Mouse (Mus musculus): ENCODE results near the gene Smarcb1. TPM values are rescaled to one million over a fixed set of nuclear protein-coding genes. Genes with fewer than 3 reads are reported as not detected.

Smarcb1 gene
- polyA plus RNA-seq, 1 experiment from 2014 or later: 253 TPM

Other genes starting within 250 kb of the Smarcb1 start
- gene Cabin1, start 157.3 kb downstream of the Smarcb1 start, polyA plus RNA-seq (2014; fragmentation: Nextera tagmentation; extraction: Ambion mirVana): 32.0 and 40.5 TPM in 2 replicates
- gene Ddt, start 148.2 kb downstream of the Smarcb1 start, polyA plus RNA-seq (2014; fragmentation: Nextera tagmentation; extraction: Ambion mirVana): 65.1 and 79.7 TPM in 2 replicates
- gene Gm20441, start 140.7 kb downstream of the Smarcb1 start, polyA plus RNA-seq (2014; fragmentation: Nextera tagmentation; extraction: Ambion mirVana): 0.34 TPM in 1 of 2 replicates, not detected in the other
- 0.67 and 1.2 TPM in 2 replicates for gene Gstt3, start 140.2 kb downstream of the Smarcb1 start, polyA plus RNA-seq (2014; fragmentation: Nextera tagmentation; extraction: Ambion mirVana)
- gene Gstt1, start 123.0 kb downstream of the Smarcb1 start, polyA plus RNA-seq (2014; fragmentation: Nextera tagmentation; extraction: Ambion mirVana): 11.5 and 13.0 TPM in 2 replicates
- not detected in 2 replicates for gene Gstt4, start 99.1 kb downstream of the Smarcb1 start, polyA plus RNA-seq (2014; fragmentation: Nextera tagmentation; extraction: Ambion mirVana)
- 4.1 and 6.0 TPM in 2 replicates for gene Gstt2, start 84.2 kb downstream of the Smarcb1 start, polyA plus RNA-seq (2014; fragmentation: Nextera tagmentation; extraction: Ambion mirVana)
- 1,715 and 2,306 TPM in 2 replicates for gene Mif, start 61.4 kb downstream of the Smarcb1 start, polyA plus RNA-seq (2014; fragmentation: Nextera tagmentation; extraction: Ambion mirVana)
- 1.6 and 1.7 TPM in 2 replicates for gene Derl3, start 28.2 kb downstream of the Smarcb1 start, polyA plus RNA-seq (2014; fragmentation: Nextera tagmentation; extraction: Ambion mirVana)
- gene Chchd10, start 11.5 kb upstream of the Smarcb1 start, polyA plus RNA-seq (2014; fragmentation: Nextera tagmentation; extraction: Ambion mirVana): 32.7 TPM in 2 replicates
- 19.4 and 25.1 TPM in 2 replicates for gene Mmp11, start 14.9 kb upstream of the Smarcb1 start, polyA plus RNA-seq (2014; fragmentation: Nextera tagmentation; extraction: Ambion mirVana)
- gene Gm867, start 19.1 kb upstream of the Smarcb1 start, polyA plus RNA-seq (2014; fragmentation: Nextera tagmentation; extraction: Ambion mirVana): not detected in 2 replicates
- 0.63 TPM in 1 of 2 replicates, not detected in the other for gene Vpreb3, start 21.4 kb upstream of the Smarcb1 start, polyA plus RNA-seq (2014; fragmentation: Nextera tagmentation; extraction: Ambion mirVana)
- not detected in 2 replicates for gene Gm5134, start 32.9 kb upstream of the Smarcb1 start, polyA plus RNA-seq (2014; fragmentation: Nextera tagmentation; extraction: Ambion mirVana)
- 11.7 and 12.2 TPM in 2 replicates for gene Zfp280b, start 111.0 kb upstream of the Smarcb1 start, polyA plus RNA-seq (2014; fragmentation: Nextera tagmentation; extraction: Ambion mirVana)
- gene Slc5a4b, start 189.3 kb upstream of the Smarcb1 start, polyA plus RNA-seq (2014; fragmentation: Nextera tagmentation; extraction: Ambion mirVana): not detected in 2 replicates
- gene Slc5a4a, start 225.8 kb upstream of the Smarcb1 start, polyA plus RNA-seq (2014; fragmentation: Nextera tagmentation; extraction: Ambion mirVana): not detected in 2 replicates

Data from forebrain, embryonic 14.5 days (tissue).